Mouse (Mus musculus) embryonic facial prominence, embryonic 12.5 days (tissue): ENCODE data around the gene Pycard. TPM values are rescaled to one million over a fixed set of nuclear protein-coding genes. Genes with fewer than 3 reads are reported as not detected.
"Not testable (repeated sequence)": the region's sequence is repeated elsewhere in the genome, so short reads cannot be mapped to it uniquely, and the experiment has no call there.

ENCODE experiments used
- ATAC-seq: fragments of 200-750 bp; cut with Nextera tagmentation; 2 replicates; pipeline ENCODE4 v1.8.0; 2017; ENCODE audit not compliant: insufficient number of reproducible peaks, insufficient read depth, low FRiP score, low TSS enrichment
- H3K27ac ChIP-seq: fragments of 300-500 bp; sonication (generic); 2 replicates; pipeline ENCODE4 v1.5.1; 2016; ENCODE audit warnings: mild to moderate bottlenecking
- H3K27me3 ChIP-seq: fragments of 300-500 bp; sonication (generic); 2 replicates; pipeline ENCODE4 v1.6.1; 2016; ENCODE audit warnings: mild to moderate bottlenecking, moderate library complexity
- H3K36me3 ChIP-seq: fragments of 300-500 bp; sonication (generic); 2 replicates; pipeline ENCODE4 v1.6.1; 2016; ENCODE audit warnings: mild to moderate bottlenecking
- H3K4me1 ChIP-seq: fragments of 300-500 bp; sonication (generic); 2 replicates; pipeline ENCODE4 v1.6.1; 2016
- H3K4me2 ChIP-seq: fragments of 300-500 bp; sonication (generic); replicated peaks from 2 replicates; pipeline ENCODE4 v1.6.1; 2016; ENCODE audit warnings: mild to moderate bottlenecking, moderate library complexity
- H3K4me3 ChIP-seq: fragments of 300-500 bp; sonication (generic); 2 replicates; pipeline ENCODE4 v1.5.1; 2016; ENCODE audit warnings: mild to moderate bottlenecking
- H3K9ac ChIP-seq: fragments of 300-500 bp; sonication (generic); 2 replicates; pipeline ENCODE4 v1.6.1; 2016; ENCODE audit warnings: mild to moderate bottlenecking, moderate library complexity
- H3K9me3 ChIP-seq: fragments of 300-500 bp; sonication (generic); 2 replicates; pipeline ENCODE4 v1.6.1; 2016; ENCODE audit warnings: mild to moderate bottlenecking, moderate library complexity
- WGBS: fragments of 180-500 bp; shearing (Covaris S2); methylation state at CpG from one replicate; pipeline ENCODE4 v1.1.7; 2016; 5-methylcytosine and 5-hydroxymethylcytosine counted together
- polyA plus RNA-seq: library from polyadenylated mRNA; unstranded; fragments of >200 nt; fragmentation: Nextera tagmentation; extraction: Ambion mirVana; gene quantifications from 2 replicates; pipeline ENCODE4 v1.2.1, GENCODE M21; 2016

Gene Pycard
- polyA plus RNA-seq, 1 experiment from 2014 or later, result 11.2 TPM

- peak within 1 kb of the TSS; percentile 94 for H3K27ac ChIP-seq
- H3K36me3 ChIP-seq, result peaks cover 24% of the 10 kb centered on the region
- peaks cover 12% of the 10 kb centered on the region for H3K4me1 ChIP-seq
- peak within 1 kb of the TSS; percentile 87 for H3K9ac ChIP-seq
- ATAC-seq, result peak; percentile 92
- WGBS, result under 1% methylated on average over 89 of the region's 92 CpGs
- H3K9me3 ChIP-seq, result no peaks in the 10 kb centered on the region
- peak within 1 kb of the TSS; percentile 86 for H3K4me2 ChIP-seq
- H3K4me3 ChIP-seq, result peak within 1 kb of the TSS; percentile 68
- no peaks in the 10 kb centered on the region for H3K27me3 ChIP-seq
Measured at GRCm38 (mm10) chr7:127967004-127967921, 26.4 kb downstream of the Pycard start, which contains the start of gene Fus. Gene Fus, plus strand, starts transcription at chr7:127967457.

- H3K9me3 ChIP-seq, result no peaks in the 10 kb centered on the region
- 8% methylated on average over 10 of the region's 10 CpGs for WGBS
Measured at GRCm38 (mm10) chr7:127966371-127966918, 27.2 kb downstream of the Pycard start.

GRCm38 (mm10) chr7:127959364-127959763, 34.3 kb downstream of the Pycard start:
- no peak overlapping the region for H3K4me3 ChIP-seq
- no peak overlapping the region for H3K27ac ChIP-seq
- H3K27me3 ChIP-seq, result no peaks in the 10 kb centered on the region
- H3K4me2 ChIP-seq, result no peak overlapping the region
- H3K9me3 ChIP-seq, result no peaks in the 10 kb centered on the region
- H3K4me1 ChIP-seq, result no peaks in the 10 kb centered on the region
- H3K9ac ChIP-seq, result no peak overlapping the region
- no peak for ATAC-seq
- no peaks in the 10 kb centered on the region for H3K36me3 ChIP-seq
- 69% methylated on average over 5 of the region's 5 CpGs for WGBS

More at GRCm38 (mm10) chr7:127966371-127966918, 27.2 kb downstream of the Pycard start:
- peak overlapping the region; percentile 61 for H3K4me2 ChIP-seq
- peaks cover 18% of the 10 kb centered on the region for H3K36me3 ChIP-seq
- H3K4me1 ChIP-seq, result peaks cover 12% of the 10 kb centered on the region
- no peaks in the 10 kb centered on the region for H3K27me3 ChIP-seq
- peak overlapping the region; percentile 87 for H3K9ac ChIP-seq
- peak overlapping the region; percentile 94 for H3K27ac ChIP-seq
- ATAC-seq, result no peak
- peak overlapping the region; percentile 68 for H3K4me3 ChIP-seq

GRCm38 (mm10) chr7:127952864-127953581, 40.6 kb downstream of the Pycard start:
- Histone ChIP-seq H3K4me3 (no peak overlapping the region), H3K4me2 (no peak overlapping the region), H3K4me1 (no peaks in the 10 kb centered on the region), H3K9ac (no peak overlapping the region), H3K27ac (no peak overlapping the region), H3K36me3 (no peaks in the 10 kb centered on the region), H3K27me3 (no peaks in the 10 kb centered on the region), H3K9me3 (no peaks in the 10 kb centered on the region)
- ATAC-seq, result no peak
- WGBS, result 37% methylated on average over 13 of the region's 13 CpGs

GRCm38 (mm10) chr7:127946470-127947023, 47.1 kb downstream of the Pycard start, which contains the start of gene Prss36:
Gene Prss36, minus strand, starts transcription at chr7:127946725.
- Histone ChIP-seq H3K9ac (no peak within 1 kb of the TSS), H3K27me3 (peaks cover 39% of the 10 kb centered on the region), H3K4me3 (no peak within 1 kb of the TSS), H3K4me1 (no peaks in the 10 kb centered on the region), H3K9me3 (no peaks in the 10 kb centered on the region), H3K36me3 (no peaks in the 10 kb centered on the region), H3K4me2 (no peak within 1 kb of the TSS), H3K27ac (no peak within 1 kb of the TSS)
- 71% methylated on average over 6 of the region's 6 CpGs for WGBS
- ATAC-seq, result no peak

- H3K9me3 ChIP-seq, result no peaks in the 10 kb centered on the region
- ATAC-seq, result no peak
- H3K36me3 ChIP-seq, result no peaks in the 10 kb centered on the region
- no peak overlapping the region for H3K27ac ChIP-seq
- peak overlapping the region; percentile 27 for H3K4me2 ChIP-seq
- H3K4me3 ChIP-seq, result 0 out of 2 replicates have a peak overlapping the region, but pooled peaks have one; percentile 9
- no peaks in the 10 kb centered on the region for H3K4me1 ChIP-seq
- H3K27me3 ChIP-seq, result peaks cover 39% of the 10 kb centered on the region
- WGBS, result 12% methylated on average over 23 of the region's 23 CpGs
- H3K9ac ChIP-seq, result no peak overlapping the region
Measured at GRCm38 (mm10) chr7:127944614-127945013, 49.1 kb downstream of the Pycard start.

GRCm38 (mm10) chr7:127942097-127942496, 51.6 kb downstream of the Pycard start:
- H3K27me3 ChIP-seq, result peaks cover 39% of the 10 kb centered on the region
- H3K27ac ChIP-seq, H3K4me1 ChIP-seq, H3K4me2 ChIP-seq, H3K4me3 ChIP-seq, H3K36me3 ChIP-seq, H3K9me3 ChIP-seq, ATAC-seq, H3K9ac ChIP-seq: not testable (repeated sequence)
- 51% methylated on average over 2 of the region's 2 CpGs for WGBS

Other genes starting within 250 kb of the Pycard start
- gene Fbxl19, start 249.3 kb downstream of the Pycard start, polyA plus RNA-seq, result 11.8 and 11.9 TPM in 2 replicates
- 16.7 and 17.5 TPM in 2 replicates for gene Orai3, start 224.1 kb downstream of the Pycard start, polyA plus RNA-seq
- gene Setd1a, start 217.2 kb downstream of the Pycard start, polyA plus RNA-seq, result 25.5 and 26.5 TPM in 2 replicates
- not detected in 2 replicates for gene Gm49388, start 208.3 kb downstream of the Pycard start, polyA plus RNA-seq
- gene Hsd3b7, start 193.3 kb downstream of the Pycard start, polyA plus RNA-seq, result 10.3 and 10.9 TPM in 2 replicates
- 36.1 and 41.5 TPM in 2 replicates for gene Stx4a, start 169.6 kb downstream of the Pycard start, polyA plus RNA-seq
- 9.1 and 10.0 TPM in 2 replicates for gene Stx1b, start 169.3 kb downstream of the Pycard start, polyA plus RNA-seq
- 15.6 and 16.2 TPM in 2 replicates for gene Zfp646, start 117.6 kb downstream of the Pycard start, polyA plus RNA-seq
- gene Zfp668, start 117.0 kb downstream of the Pycard start, polyA plus RNA-seq, result 31.8 and 32.9 TPM in 2 replicates
- gene Prss53, start 102.9 kb downstream of the Pycard start, polyA plus RNA-seq, result 1.2 and 1.3 TPM in 2 replicates
- not detected in 2 replicates for gene Gm21974, start 98.4 kb downstream of the Pycard start, polyA plus RNA-seq
- gene Vkorc1, start 98.2 kb downstream of the Pycard start, polyA plus RNA-seq, result 88.6 and 93.5 TPM in 2 replicates
- gene Bckdk, start 89.8 kb downstream of the Pycard start, polyA plus RNA-seq, result 86.9 and 88.2 TPM in 2 replicates
- 50.9 and 53.7 TPM in 2 replicates for gene Kat8, start 81.4 kb downstream of the Pycard start, polyA plus RNA-seq
- gene Prss8, start 63.8 kb downstream of the Pycard start, polyA plus RNA-seq, result 8.3 and 8.4 TPM in 2 replicates
- gene Prss36, start 47.1 kb downstream of the Pycard start, polyA plus RNA-seq, result 10.5 and 11.2 TPM in 2 replicates
- gene Fus, start 26.4 kb downstream of the Pycard start, polyA plus RNA-seq, result 582 and 594 TPM in 2 replicates
- gene Trim72, start 10.1 kb upstream of the Pycard start, polyA plus RNA-seq, result 0.34 and 0.45 TPM in 2 replicates
- gene Itgam, start 68.8 kb upstream of the Pycard start, polyA plus RNA-seq, result 0.74 and 0.88 TPM in 2 replicates
- gene Gm49368, start 68.8 kb upstream of the Pycard start, polyA plus RNA-seq, result not detected in 2 replicates
- gene Itgax, start 135.7 kb upstream of the Pycard start, polyA plus RNA-seq, result not detected in 2 replicates
- not detected in 2 replicates for gene Itgad, start 160.5 kb upstream of the Pycard start, polyA plus RNA-seq
- gene Cox6a2, start 212.5 kb upstream of the Pycard start, polyA plus RNA-seq, result 4.0 and 7.9 TPM in 2 replicates
- 18.6 and 18.8 TPM in 2 replicates for gene Armc5, start 243.5 kb upstream of the Pycard start, polyA plus RNA-seq
- gene 9130023H24Rik, start 244.2 kb upstream of the Pycard start, polyA plus RNA-seq, result 9.9 and 10.3 TPM in 2 replicates